Mouse (Mus musculus) effector memory CD4-positive, alpha-beta T cell, adult 7 months (primary cell): ENCODE results near the gene Trim58. TPM values are rescaled to one million over a fixed set of nuclear protein-coding genes. Genes with fewer than 3 reads are reported as not detected.

Source experiments
- polyA plus RNA-seq: library from polyadenylated mRNA; unstranded; fragments of 100-300 nt; shearing (Covaris generic); gene quantifications from one replicate; pipeline ENCODE4 v1.2.1, GENCODE M21; 2017

Gene Trim58
- not detected for polyA plus RNA-seq

DNA sequence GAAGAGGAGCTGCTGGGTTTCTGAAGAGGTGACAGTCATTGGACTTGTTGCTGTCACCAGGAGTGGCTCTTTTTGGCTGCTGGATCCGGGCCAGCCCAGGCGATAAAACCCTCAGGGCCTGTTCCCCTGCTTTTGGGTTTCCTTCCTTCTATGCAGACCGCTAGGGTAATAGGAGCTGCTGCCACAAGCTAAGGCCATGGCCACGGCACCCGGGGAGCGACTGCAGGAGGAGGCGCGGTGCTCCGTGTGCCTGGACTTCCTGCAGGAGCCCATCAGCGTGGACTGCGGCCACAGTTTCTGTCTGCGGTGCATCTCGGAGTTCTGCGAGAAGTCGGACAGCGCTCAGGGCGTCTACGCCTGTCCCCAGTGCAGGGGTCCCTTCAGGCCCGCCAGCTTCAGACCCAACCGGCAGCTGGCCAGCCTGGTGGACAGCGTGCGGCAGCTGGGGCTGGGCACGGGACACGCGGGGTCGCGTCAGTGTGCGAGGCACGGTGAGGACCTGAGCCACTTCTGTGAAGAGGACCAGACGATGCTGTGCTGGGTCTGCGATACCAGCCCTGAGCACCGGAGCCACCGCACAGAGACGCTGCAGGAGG lies at the start of gene Trim58:
Gene Trim58 (plus strand): TSS at position 194 of the 596 bp plus-strand sequence.

DNA sequence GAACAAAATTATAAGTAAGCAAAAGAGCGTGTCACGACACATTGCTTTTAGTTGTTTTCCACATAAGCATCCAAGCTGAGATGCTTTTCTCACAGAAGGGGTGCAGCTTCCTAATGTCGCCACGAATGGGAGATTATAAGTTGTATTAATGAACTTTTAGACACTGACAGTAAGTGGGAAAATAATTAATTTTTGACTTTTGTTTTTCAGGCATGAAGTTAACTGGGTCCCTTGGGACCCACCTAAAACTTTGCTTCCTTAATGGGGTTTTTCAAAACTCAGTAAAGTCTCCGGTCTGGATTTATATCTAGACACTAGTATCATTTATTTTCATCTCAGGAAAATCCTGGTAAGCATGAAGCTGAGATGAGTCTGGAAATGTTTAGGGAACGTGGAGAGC lies 45.5 kb upstream of the Trim58 start, which contains the start of gene Olfr324:
Gene Olfr324 (plus strand): TSS at position 301 of the 400 bp plus-strand sequence.

GRCm38 (mm10) chr11:58615975-58616374 lies 24.3 kb upstream of the Trim58 start, which contains the start of gene 2210407C18Rik:
TSS of gene 2210407C18Rik (minus strand) at chr11:58616075.

GRCm38 (mm10) chr11:58630401-58630800 lies 9.9 kb upstream of the Trim58 start, which contains the start of gene Olfr323:
TSS of gene Olfr323 (minus strand) at chr11:58630501.

GRCm38 (mm10) chr11:58658596-58658995 lies 18.3 kb downstream of the Trim58 start, which contains the start of gene Olfr322:
TSS of gene Olfr322 (plus strand) at chr11:58658782.

DNA sequence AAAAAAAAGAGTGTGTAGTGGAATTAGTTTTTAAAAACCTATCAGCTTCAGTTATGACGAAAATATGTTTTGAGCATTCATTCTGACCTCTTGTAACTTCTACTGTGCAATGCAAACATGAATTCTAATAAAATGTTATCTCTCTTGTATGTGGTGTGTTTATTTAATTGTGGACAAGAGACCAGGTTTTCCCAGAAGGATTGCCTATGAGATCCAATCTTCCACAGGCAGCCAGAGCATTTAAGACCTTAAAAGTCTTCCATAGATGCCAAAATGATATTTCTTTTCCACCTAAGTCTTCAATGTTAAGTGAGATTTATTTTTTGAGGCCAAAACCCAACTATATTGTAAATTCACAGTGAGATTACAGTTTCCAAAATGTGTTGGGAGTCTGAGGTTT lies 40.5 kb downstream of the Trim58 start, which contains the start of gene Olfr320:
Gene Olfr320 (plus strand): TSS at position 301 of the 400 bp plus-strand sequence.

GRCm38 (mm10) chr11:58698862-58699261 lies 58.6 kb downstream of the Trim58 start, which contains the start of gene Olfr319:
TSS of gene Olfr319 (plus strand) at chr11:58699162.

Other genes with a start within 250 kb of the Trim58 start
- not detected for gene 1810065E05Rik, start 219.4 kb upstream of the Trim58 start, polyA plus RNA-seq
- gene Gm12253, start 207.9 kb upstream of the Trim58 start, polyA plus RNA-seq = 0.84 TPM
- not detected for gene Lypd9, start 187.5 kb upstream of the Trim58 start, polyA plus RNA-seq
- not detected for gene Olfr30, start 178.2 kb upstream of the Trim58 start, polyA plus RNA-seq
- not detected for gene Olfr332, start 147.9 kb upstream of the Trim58 start, polyA plus RNA-seq
- not detected for gene Olfr331, start 137.9 kb upstream of the Trim58 start, polyA plus RNA-seq
- gene Olfr330, start 105.6 kb upstream of the Trim58 start, polyA plus RNA-seq = 0.99 TPM
- not detected for gene Olfr329-ps, start 94.0 kb upstream of the Trim58 start, polyA plus RNA-seq
- gene Olfr328, start 84.8 kb upstream of the Trim58 start, polyA plus RNA-seq = 0.18 TPM
- gene Olfr224, start 69.9 kb upstream of the Trim58 start, polyA plus RNA-seq = 0.37 TPM
- gene Olfr325, start 62.7 kb upstream of the Trim58 start, polyA plus RNA-seq = not detected
- not detected for gene Olfr324, start 45.4 kb upstream of the Trim58 start, polyA plus RNA-seq
- not detected for gene 2210407C18Rik, start 24.4 kb upstream of the Trim58 start, polyA plus RNA-seq
- not detected for gene Olfr323, start 10.0 kb upstream of the Trim58 start, polyA plus RNA-seq
- gene Olfr322, start 18.3 kb downstream of the Trim58 start, polyA plus RNA-seq = not detected
- gene Olfr320, start 40.6 kb downstream of the Trim58 start, polyA plus RNA-seq = not detected
- gene Olfr319, start 58.7 kb downstream of the Trim58 start, polyA plus RNA-seq = not detected
- 0.18 TPM for gene Olfr318, start 83.5 kb downstream of the Trim58 start, polyA plus RNA-seq
- not detected for gene Olfr317, start 98.7 kb downstream of the Trim58 start, polyA plus RNA-seq
- gene Olfr316, start 112.3 kb downstream of the Trim58 start, polyA plus RNA-seq = 0.16 TPM
- gene Olfr315, start 132.7 kb downstream of the Trim58 start, polyA plus RNA-seq = not detected
- gene Olfr314, start 142.5 kb downstream of the Trim58 start, polyA plus RNA-seq = 0.28 TPM
- not detected for gene Fam183b, start 161.5 kb downstream of the Trim58 start, polyA plus RNA-seq
- not detected for gene Olfr313, start 174.5 kb downstream of the Trim58 start, polyA plus RNA-seq
- 0.13 TPM for gene Olfr312, start 188.8 kb downstream of the Trim58 start, polyA plus RNA-seq
- gene Olfr311, start 198.8 kb downstream of the Trim58 start, polyA plus RNA-seq = 0.23 TPM
- 2.9 TPM for gene Gm12258, start 206.7 kb downstream of the Trim58 start, polyA plus RNA-seq
- 1.9 TPM for gene 2810021J22Rik, start 226.8 kb downstream of the Trim58 start, polyA plus RNA-seq